Mouse (Mus musculus): ENCODE measurements around the gene 1700023F06Rik. TPM values are rescaled to one million over a fixed set of nuclear protein-coding genes. Genes with fewer than 3 reads are reported as not detected.

1700023F06Rik gene
- polyA plus RNA-seq, 1 experiment: 0.41 TPM

- Histone ChIP-seq H3K4me1 (ENCODE audit: control insufficient read depth, insufficient read depth, low read length) (no peaks in the 10 kb centered on the region), H3K4me3 (replicated peaks; ENCODE audit: extremely low read depth, low read depth, low read length) (no peak overlapping the region)
- 78% methylated on average over 18 of the region's 18 CpGs for WGBS
- TF ChIP-seq CTCF (IDR thresholded peaks at IDR 0.05; ENCODE audit: insufficient read depth, low read length) (no peak), POLR2A (IDR thresholded peaks at IDR 0.05; ENCODE audit: borderline replicate concordance, extremely low read depth, low read depth, low read length) (no peak)
- no peak for DNase-seq
Measured at GRCm38 (mm10) chr11:103195236-103195635, 13.1 kb downstream of the 1700023F06Rik start.

GRCm38 (mm10) chr11:103193825-103194168 lies 14.6 kb downstream of the 1700023F06Rik start:
- Histone ChIP-seq H3K4me3 (replicated peaks; ENCODE audit: extremely low read depth, low read depth, low read length) (no peak overlapping the region), H3K4me1 (ENCODE audit: control insufficient read depth, insufficient read depth, low read length) (no peaks in the 10 kb centered on the region)
- TF ChIP-seq POLR2A (IDR thresholded peaks at IDR 0.05; ENCODE audit: borderline replicate concordance, extremely low read depth, low read depth, low read length): no peak
- TF ChIP-seq CTCF (IDR thresholded peaks at IDR 0.05; ENCODE audit: insufficient read depth, low read length): no peak
- WGBS: 59% methylated on average over 9 of the region's 9 CpGs
- no peak for DNase-seq

GRCm38 (mm10) chr11:103192956-103193824 lies 15.2 kb downstream of the 1700023F06Rik start:
- WGBS: 25% methylated on average over 42 of the region's 44 CpGs
- TF ChIP-seq CTCF (IDR thresholded peaks at IDR 0.05; ENCODE audit: insufficient read depth, low read length) (no peak), POLR2A (IDR thresholded peaks at IDR 0.05; ENCODE audit: borderline replicate concordance, extremely low read depth, low read depth, low read length) (no peak)
- Histone ChIP-seq H3K4me1 (ENCODE audit: control insufficient read depth, insufficient read depth, low read length) (no peaks in the 10 kb centered on the region), H3K4me3 (replicated peaks; ENCODE audit: extremely low read depth, low read depth, low read length) (no peak overlapping the region)
- DNase-seq: no peak

- WGBS: 33% methylated on average over 28 of the region's 28 CpGs
- TF ChIP-seq POLR2A (IDR thresholded peaks at IDR 0.05; ENCODE audit: borderline replicate concordance, extremely low read depth, low read depth, low read length) (no peak), CTCF (IDR thresholded peaks at IDR 0.05; ENCODE audit: insufficient read depth, low read length) (no peak)
- no peak for DNase-seq
- Histone ChIP-seq H3K4me3 (replicated peaks; ENCODE audit: extremely low read depth, low read depth, low read length) (no peak overlapping the region), H3K4me1 (ENCODE audit: control insufficient read depth, insufficient read depth, low read length) (no peaks in the 10 kb centered on the region)
Measured at GRCm38 (mm10) chr11:103192230-103192955, 16.0 kb downstream of the 1700023F06Rik start.

GRCm38 (mm10) chr11:103184891-103185290 lies 23.5 kb downstream of the 1700023F06Rik start:
- DNase-seq: no peak
- 42% methylated on average over 2 of the region's 2 CpGs for WGBS
- peak; percentile 53; the same call in 1 of the 2 replicates for TF ChIP-seq CTCF (IDR thresholded peaks at IDR 0.05; ENCODE audit: insufficient read depth, low read length)
- no peak for TF ChIP-seq POLR2A (IDR thresholded peaks at IDR 0.05; ENCODE audit: borderline replicate concordance, extremely low read depth, low read depth, low read length)

GRCm38 (mm10) chr11:103181911-103182310 lies 26.4 kb downstream of the 1700023F06Rik start:
- H3K4me1 ChIP-seq (ENCODE audit: control insufficient read depth, insufficient read depth, low read length): no peaks in the 10 kb centered on the region
- 80% methylated on average over 3 of the region's 3 CpGs for WGBS
- DNase-seq: no peak

More at GRCm38 (mm10) chr11:103184891-103185290, 23.5 kb downstream of the 1700023F06Rik start:
- Histone ChIP-seq H3K4me3 (replicated peaks; ENCODE audit: extremely low read depth, low read depth, low read length) (no peak overlapping the region), H3K4me1 (ENCODE audit: control insufficient read depth, insufficient read depth, low read length) (no peaks in the 10 kb centered on the region)

GRCm38 (mm10) chr11:103181349-103181748 lies 27.0 kb downstream of the 1700023F06Rik start:
- no peak for DNase-seq
- no peak for TF ChIP-seq POLR2A (IDR thresholded peaks at IDR 0.05; ENCODE audit: borderline replicate concordance, extremely low read depth, low read depth, low read length)
- no peak for TF ChIP-seq CTCF (IDR thresholded peaks at IDR 0.05; ENCODE audit: insufficient read depth, low read length)
- Histone ChIP-seq H3K4me3 (replicated peaks; ENCODE audit: extremely low read depth, low read depth, low read length) (no peak overlapping the region), H3K4me1 (ENCODE audit: control insufficient read depth, insufficient read depth, low read length) (no peaks in the 10 kb centered on the region)
- WGBS: 78% methylated on average over 9 of the region's 9 CpGs

More at GRCm38 (mm10) chr11:103181911-103182310, 26.4 kb downstream of the 1700023F06Rik start:
- H3K4me3 ChIP-seq (replicated peaks; ENCODE audit: extremely low read depth, low read depth, low read length): no peak overlapping the region
- TF ChIP-seq POLR2A (IDR thresholded peaks at IDR 0.05; ENCODE audit: borderline replicate concordance, extremely low read depth, low read depth, low read length): no peak
- TF ChIP-seq CTCF (IDR thresholded peaks at IDR 0.05; ENCODE audit: insufficient read depth, low read length): no peak

- Histone ChIP-seq H3K4me1 (ENCODE audit: control insufficient read depth, insufficient read depth, low read length) (no peaks in the 10 kb centered on the region), H3K4me3 (replicated peaks; ENCODE audit: extremely low read depth, low read depth, low read length) (no peak overlapping the region)
- WGBS: 52% methylated on average over 1 of the region's 1 CpGs
- TF ChIP-seq POLR2A (IDR thresholded peaks at IDR 0.05; ENCODE audit: borderline replicate concordance, extremely low read depth, low read depth, low read length) (no peak), CTCF (IDR thresholded peaks at IDR 0.05; ENCODE audit: insufficient read depth, low read length) (no peak)
- no peak for DNase-seq
Measured at GRCm38 (mm10) chr11:103180426-103180825, 27.9 kb downstream of the 1700023F06Rik start.

GRCm38 (mm10) chr11:103178748-103179147 lies 29.6 kb downstream of the 1700023F06Rik start:
- TF ChIP-seq CTCF (IDR thresholded peaks at IDR 0.05; ENCODE audit: insufficient read depth, low read length): no peak
- no peak for TF ChIP-seq POLR2A (IDR thresholded peaks at IDR 0.05; ENCODE audit: borderline replicate concordance, extremely low read depth, low read depth, low read length)
- Histone ChIP-seq H3K4me3 (replicated peaks; ENCODE audit: extremely low read depth, low read depth, low read length) (no peak overlapping the region), H3K4me1 (ENCODE audit: control insufficient read depth, insufficient read depth, low read length) (no peaks in the 10 kb centered on the region)
- DNase-seq: no peak
- 90% methylated on average over 8 of the region's 8 CpGs for WGBS

Data from lung, adult 2 months (tissue).